Mouse (Mus musculus): Measurements from ENCODE around the gene Arl5c. TPM values are rescaled to one million over a fixed set of nuclear protein-coding genes. Genes with fewer than 3 reads are reported as not detected.

Gene Arl5c
- total RNA-seq, 4 experiments from 2014 or later: 0.59 to 1.5 (median 1.3) TPM

DNA sequence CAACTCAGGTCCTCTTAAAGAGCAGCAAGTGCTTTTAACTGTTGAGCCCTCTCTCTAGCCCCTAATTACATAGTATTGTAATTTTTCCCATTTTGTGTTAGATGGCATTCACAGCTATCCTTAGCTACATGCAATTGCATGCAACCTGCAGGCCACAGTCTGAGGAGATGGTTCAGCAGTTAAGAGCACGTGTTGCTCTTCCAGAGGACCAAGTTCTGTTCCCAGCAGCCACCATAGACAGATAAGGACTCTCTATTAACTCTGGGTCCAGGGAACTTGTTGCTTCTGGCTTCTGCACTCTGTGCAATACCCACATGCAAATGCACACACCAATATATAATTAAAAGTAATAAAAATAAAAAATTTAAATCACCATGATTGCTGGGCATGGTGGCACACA lies 710 bp upstream of the Arl5c start:
- no peak for DNase-seq (ENCODE audit: low spot score in 2 of 2)

DNA sequence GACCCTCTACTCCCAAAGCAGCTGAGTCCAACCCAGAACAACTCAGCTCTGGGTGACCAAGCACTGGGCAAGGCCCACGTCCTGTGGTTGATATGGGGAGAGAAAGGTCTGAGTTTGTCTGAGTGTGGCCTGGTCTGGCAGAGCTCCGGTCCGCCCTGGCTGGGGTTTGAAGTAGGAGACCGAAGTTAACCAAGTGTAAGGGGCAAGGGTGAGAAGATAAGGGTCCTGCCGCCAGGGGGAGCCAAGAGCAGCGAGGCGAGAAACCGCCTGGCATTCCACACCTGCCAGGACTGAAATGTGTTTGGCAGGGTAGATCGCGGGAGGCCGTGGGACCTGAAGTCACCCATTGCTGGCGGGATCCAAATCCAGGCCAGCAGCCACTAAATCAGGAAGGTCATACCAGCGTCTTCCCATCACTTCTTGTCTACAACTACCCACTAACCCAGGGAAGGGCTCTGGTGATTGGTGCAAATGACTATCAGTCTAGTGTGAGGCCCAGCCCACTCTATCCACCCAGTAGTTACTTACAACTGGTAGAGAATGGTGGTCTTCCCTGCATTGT lies 1.4 kb downstream of the Arl5c start:
- no peak for DNase-seq (ENCODE audit: low spot score in 2 of 2)

DNA sequence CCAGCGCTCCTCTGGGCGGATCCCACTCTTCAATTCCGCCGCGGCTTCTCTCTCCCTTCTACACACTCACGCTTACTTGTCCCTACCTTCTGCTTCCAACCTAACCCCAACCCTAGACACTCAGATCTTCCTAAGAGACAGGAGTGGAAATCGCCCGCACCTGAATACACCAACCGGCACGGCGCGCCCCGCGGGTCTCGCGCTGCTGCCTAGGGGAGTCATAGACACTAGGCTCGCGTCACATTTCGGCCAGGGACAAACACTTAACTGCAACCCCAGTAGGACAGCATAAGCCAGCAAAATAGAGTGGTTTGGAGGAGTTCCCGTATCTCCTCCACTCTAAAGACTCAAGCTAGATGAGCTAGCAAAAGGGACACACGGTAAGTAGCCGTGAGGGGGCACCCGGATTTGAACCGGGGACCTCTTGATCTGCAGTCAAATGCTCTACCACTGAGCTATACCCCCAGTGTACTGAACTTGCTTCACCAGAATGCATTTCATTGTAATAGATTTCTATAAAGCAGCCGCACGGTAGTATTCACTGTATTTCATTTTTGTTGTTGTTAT lies 7.4 kb downstream of the Arl5c start:
- peak; percentile 80 to 92 for DNase-seq (ENCODE audit: low spot score in 2 of 2)

DNA sequence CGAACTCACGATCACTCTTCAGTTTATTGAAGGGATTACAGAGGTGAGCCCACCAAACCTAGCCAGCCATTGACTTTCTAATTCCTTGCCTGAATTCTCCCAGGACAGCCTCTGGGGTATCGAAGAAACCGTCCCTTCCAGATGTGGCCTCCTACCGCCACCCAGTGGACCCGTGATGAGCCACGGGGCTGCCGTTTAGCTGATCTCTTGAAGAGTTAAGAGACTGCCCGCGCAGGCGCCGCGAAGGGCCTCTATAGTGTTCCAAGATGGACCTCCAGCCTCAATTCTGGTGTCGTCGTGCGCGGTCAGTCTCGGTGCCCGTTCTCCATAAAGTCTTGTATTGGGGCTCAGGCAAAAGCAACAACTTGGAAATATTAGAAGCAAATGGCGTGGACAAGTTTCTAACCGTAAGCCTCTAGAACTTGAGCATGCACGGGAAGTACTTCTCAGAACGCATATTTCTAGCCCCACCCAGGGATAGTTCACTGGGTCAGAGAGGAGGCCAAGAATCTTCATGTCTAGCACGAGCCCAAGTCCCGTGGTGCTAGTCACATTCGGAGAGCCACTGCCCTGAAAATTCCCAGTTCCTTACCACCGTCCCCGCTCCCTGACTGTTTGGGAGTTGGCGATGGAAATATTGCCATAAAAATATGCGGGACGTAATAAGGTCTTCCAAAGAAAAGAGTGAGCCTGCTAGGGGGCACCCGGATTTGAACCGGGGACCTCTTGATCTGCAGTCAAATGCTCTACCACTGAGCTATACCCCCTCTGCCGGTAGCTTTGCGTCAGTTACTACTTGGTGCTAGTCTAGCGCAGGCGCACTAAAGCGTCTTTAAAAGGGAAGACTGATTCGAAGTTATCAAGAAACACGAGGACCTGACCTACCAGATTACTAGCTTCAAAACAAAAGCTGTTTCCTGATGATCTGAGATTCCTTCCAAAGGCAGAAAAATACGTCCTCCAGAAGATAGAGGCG lies 8.1 kb downstream of the Arl5c start:
- peak; percentile 93 to 99 for DNase-seq (ENCODE audit: low spot score in 2 of 2)

- DNase-seq (ENCODE audit: low spot score in 2 of 2): no peak
These were observed 9.1 kb downstream of the Arl5c start for GRCm38 (mm10) chr11:97986738-97987465.

DNA sequence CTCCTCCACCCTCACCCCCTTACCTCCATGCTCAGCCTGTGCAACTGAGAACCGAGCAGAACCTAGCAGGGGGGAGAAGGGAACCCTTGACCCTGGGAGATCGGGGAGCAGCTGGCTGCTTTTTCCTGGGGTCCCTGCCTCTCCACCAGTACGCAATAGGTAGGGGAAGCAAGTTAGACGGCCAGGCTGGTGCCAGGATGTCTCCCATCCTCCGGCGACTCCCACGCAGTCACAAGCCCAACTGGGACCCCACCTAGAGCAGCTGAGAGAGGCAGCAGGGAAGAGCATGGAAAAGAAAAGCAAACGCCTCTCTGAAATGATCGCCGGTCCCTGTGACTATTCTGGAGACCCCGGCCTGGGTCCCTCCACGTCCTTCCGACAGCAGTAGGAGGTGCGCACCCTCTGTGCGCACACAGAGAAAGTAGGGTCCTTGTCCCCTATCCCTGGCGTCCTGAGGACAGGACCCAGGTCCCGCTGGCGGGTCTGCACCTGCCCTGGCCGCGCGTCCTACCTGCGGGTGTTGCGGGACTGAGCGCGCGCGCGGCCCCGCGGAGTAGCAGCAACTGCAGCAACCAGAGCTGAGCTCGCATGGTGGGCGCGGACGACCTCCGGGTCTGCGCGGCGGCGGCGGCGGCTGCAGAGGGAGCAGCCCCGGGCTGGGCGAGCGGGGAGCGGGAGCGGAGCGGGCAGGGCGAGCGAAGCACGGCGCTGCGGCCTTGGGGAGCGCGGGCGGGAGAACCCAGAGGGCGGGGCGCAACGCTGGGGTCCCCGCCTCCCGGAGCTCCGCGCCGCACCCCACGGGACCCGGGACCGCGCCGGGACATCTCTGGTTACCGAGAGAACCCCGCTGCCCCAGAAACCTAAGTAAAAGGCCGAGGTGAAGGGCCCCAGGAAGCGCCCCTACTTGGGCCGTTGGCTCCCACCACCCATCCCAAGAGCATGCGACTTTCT lies 10.0 kb downstream of the Arl5c start, which contains the start of gene Plxdc1:
TSS of gene Plxdc1 (minus strand) at position 718 of the 951 bp plus-strand sequence.
- no peak for DNase-seq (ENCODE audit: low spot score in 2 of 2)

DNA sequence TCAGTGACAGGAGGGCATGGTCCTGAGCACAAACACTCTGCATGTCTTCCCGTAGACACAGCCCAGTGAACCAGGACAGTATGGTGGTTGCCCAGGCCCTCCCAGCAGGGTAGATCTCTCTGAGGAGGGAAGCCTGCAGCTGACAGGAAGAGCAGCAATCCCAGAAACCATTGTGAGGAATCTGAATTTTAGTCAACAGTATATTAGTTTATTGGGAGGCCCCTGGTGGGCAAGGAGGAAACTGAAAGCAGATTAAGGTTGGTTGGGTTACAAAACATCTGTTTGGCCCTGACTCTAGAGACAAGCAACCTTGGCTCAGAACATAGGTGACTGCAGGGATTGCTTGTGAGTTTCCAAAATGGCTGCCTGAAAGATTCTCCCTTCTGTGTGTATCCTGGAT lies 12.0 kb downstream of the Arl5c start:
- no peak for DNase-seq (ENCODE audit: low spot score in 2 of 2)

GRCm38 (mm10) chr11:97983506-97983905 lies 12.5 kb downstream of the Arl5c start:
- DNase-seq (ENCODE audit: low spot score in 2 of 2): no peak

DNA sequence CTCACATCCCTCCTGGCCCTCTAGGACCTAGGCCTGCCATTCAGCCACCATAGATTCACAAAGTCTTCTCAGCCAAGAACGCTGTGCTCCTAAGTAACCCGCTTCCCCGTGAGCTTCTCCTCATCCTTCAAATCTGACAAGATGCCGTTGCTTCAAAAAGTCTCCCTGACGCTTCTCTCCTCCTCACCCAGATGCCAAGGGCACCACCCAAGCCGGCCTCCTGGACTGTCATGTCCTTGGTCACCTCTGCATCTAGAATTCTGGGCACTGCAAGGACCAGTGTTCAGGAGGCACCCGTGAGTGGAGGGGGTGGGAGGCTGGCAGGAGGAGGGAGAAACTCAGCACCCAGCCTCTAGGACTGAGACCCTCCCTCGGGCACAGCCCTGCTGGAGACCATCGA lies 13.3 kb downstream of the Arl5c start:
- no peak for DNase-seq (ENCODE audit: low spot score in 2 of 2)

DNA sequence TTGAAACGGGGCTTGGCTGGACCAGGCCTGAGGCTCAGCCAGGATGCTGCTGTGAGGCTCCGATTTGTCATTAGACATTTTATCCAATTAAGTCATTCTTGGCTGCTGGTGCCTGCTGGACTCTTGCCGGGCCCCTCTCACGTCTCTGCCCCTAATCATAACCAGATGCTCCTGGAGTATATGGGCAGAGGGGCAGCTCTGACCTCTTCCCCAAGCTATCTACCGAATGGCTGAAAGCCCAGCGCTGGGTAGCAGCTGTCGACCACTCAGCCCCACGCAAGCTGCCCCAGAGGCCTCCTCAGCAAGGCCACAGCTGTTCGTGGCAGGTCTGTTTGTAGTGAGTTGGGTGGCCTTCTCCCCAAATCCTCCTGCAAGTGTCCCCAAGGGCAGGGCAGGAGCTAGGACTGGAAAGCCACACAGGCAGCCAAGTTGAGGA lies 15.4 kb downstream of the Arl5c start:
- DNase-seq (ENCODE audit: low spot score in 2 of 2): no peak

GRCm38 (mm10) chr11:97979824-97980495 lies 16.0 kb downstream of the Arl5c start:
- DNase-seq (ENCODE audit: low spot score in 2 of 2): no peak

- DNase-seq (ENCODE audit: low spot score in 2 of 2): no peak
These were observed 17.6 kb downstream of the Arl5c start for GRCm38 (mm10) chr11:97978392-97978791.

DNA sequence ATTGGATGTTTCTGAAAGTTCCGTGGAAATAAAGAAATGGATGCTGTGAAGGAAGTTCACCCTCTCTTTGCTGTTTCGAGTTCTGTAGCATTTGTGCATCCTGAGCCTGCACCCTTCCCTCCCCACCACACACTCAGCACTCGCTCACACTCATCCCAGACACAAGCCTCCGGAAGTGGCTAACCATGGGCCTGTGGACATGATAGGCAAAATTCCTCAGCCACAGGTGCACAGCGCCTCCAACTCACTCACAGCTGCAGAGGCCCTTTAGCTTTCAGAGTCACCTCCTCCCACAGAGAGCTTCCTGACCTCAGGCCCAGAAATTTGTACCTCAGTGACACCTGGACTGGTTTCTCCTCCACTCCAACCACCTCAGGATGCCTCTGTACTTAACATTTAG lies 18.2 kb downstream of the Arl5c start:
- no peak for DNase-seq (ENCODE audit: low spot score in 2 of 2)

DNA sequence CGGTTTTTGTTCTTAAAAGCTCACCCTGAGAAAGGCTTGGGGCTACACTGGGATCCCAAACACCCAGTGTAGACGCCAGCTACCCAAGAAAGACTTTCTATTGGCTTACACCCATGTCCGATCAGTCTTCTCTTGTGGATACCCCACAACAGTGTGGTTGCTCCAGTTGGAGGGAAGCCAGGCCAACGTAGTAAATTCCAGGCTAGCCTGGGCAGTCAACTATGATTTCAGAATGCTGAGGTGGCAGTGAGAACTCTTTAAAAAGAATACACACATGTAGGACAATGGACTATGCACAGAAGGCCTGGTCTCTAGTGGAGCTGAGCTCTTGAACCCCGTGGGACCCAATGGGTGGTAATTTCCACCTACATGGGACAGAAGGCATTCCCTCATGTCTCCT lies 21.2 kb downstream of the Arl5c start:
- DNase-seq (ENCODE audit: low spot score in 2 of 2): no peak

GRCm38 (mm10) chr11:97974141-97974540 lies 21.8 kb downstream of the Arl5c start:
- no peak for DNase-seq (ENCODE audit: low spot score in 2 of 2)

DNA sequence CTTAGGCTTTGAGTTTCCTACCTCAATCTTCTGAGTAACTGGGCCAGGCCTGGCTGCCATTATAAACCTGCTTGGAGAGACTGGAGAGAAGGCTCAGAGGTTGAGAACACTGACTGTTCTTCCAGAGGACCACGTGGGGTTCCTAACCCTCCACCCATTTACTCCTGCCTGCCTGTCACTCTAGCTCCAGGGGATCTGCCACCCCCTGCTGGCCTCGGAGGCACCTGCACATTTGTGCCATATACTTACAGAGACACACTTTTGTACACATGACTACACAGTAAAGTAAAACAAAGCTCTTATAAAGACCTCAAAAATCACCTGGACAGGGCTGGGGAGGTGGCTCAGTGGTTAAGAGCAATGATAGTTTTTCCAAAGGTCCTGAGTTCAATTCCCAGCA lies 23.5 kb downstream of the Arl5c start:
- no peak for DNase-seq (ENCODE audit: low spot score in 2 of 2)

DNA sequence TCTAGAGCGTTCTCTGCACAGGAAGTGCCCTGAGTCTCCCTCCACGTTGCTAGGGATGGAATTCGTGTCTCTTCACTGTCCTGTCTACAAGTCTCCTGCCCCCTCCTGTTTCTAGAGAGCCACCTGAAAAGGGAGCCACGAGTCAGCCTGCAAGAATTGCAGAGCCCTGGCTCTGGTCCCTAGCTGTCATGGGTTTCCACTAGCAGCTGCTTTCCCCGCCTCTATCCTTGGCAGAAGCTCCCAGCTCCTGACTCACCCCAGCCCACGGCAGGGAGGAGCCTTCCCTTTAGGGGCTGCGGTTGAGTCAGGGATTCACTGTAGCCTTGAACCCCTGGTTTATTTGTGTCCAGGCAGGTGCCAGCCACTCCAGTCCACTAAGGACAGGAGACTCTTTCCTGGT lies 24.7 kb downstream of the Arl5c start:
- peak; percentile 83 for DNase-seq (ENCODE audit: low spot score in 2 of 2)

- DNase-seq (ENCODE audit: low spot score in 2 of 2): no peak
These were observed 25.2 kb downstream of the Arl5c start for GRCm38 (mm10) chr11:97970771-97971170.

DNA sequence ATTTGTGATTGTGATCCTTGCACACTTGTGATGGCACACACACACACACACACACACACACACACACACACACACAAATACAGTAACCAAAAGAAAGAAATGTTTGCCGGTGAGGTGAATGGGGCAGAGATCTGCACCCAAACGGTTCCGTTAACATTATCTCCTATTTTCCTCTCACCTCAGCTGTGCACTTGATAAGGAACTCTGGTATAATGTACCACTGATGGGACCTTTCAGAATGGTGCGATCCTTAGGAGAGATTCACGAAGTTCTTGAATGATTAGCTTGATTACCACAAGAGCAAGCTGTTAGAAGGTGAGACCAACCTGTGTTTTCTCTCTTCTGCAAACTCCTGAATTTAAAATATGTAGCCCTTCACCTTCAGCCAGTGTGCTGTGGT lies 27.6 kb downstream of the Arl5c start:
- no peak for DNase-seq (ENCODE audit: low spot score in 2 of 2)

DNA sequence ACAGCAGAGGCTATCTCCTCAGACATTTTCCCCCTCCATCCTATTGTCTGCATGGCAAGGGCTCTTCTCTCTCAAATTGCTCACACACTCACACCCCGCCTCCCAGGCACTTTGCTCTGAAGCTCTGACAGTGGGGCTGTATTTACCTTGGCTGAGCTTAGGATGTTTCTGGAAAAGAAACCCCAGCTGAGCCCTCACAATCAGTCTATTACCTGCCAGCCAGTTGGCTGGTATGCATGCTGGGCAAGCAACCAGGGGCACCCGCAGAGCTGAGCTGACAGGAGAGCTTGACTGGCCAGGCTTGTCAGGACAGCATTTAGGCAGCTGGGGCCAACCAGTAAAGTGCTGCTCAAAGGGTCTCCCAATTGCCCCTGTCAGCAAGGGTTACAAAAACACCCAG lies 28.9 kb downstream of the Arl5c start:
- DNase-seq (ENCODE audit: low spot score in 2 of 2): no peak

All from layer of hippocampus, adult 8-10 months (tissue).